Comparison of ENCODE assay signal across 8 mouse cellular contexts in the genomic region with DNA sequence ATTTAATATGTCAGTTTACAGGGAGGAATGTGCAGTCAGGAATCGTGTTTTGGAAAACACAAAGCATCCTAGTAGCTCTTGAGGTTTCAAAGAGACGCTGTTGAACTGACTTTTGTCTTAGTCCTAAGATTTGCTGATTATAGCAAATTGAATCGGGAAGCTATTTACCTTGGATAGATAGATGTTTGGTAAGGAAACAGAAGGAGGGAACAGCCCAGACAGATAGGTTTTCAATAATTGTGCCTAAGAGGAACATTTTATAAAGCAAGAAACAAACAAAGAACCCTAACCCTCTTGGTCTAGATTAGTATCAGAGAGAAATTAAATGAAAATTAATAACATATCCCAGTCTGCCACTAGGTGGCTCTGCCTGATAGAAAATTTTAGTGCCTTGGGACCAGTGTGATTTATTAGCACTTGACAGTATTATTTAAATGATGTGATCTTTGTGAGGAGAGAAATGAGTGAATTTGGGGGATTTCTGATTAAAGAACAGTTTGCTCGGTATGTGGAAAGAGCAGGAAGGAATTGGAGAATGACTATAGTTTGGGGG. TPM values are rescaled to one million over a fixed set of nuclear protein-coding genes. Genes with fewer than 3 reads are reported as not detected.
DNase-seq lines count a peak whose midpoint lies in the region; ATAC-seq and TF ChIP-seq lines count a peak whose summit lies in the region.

No protein-coding gene starts in this region.

- H3K4me2 ChIP-seq in forebrain, embryonic 14.5 days (ENCODE audit: low read length): no peak overlapping the region
- H3K4me2 ChIP-seq in forebrain, embryonic 15.5 days (replicated peaks): no peak overlapping the region
- H3K4me2 ChIP-seq in liver, postnatal 0 days (ENCODE audit: low read depth, low read length): no peak overlapping the region
- no peak overlapping the region for H3K4me2 ChIP-seq in liver, embryonic 12.5 days

- ATAC-seq in forebrain, embryonic 14.5 days: 0 out of 2 replicates have a peak, but pooled peaks have one; percentile 10
- ATAC-seq in forebrain, embryonic 15.5 days (replicated peaks): no peak
- ATAC-seq in liver, postnatal 0 days: no peak
- ATAC-seq in liver, embryonic 12.5 days: no peak

- TF ChIP-seq EP300 in liver, postnatal 0 days (IDR thresholded peaks at IDR 0.05; ENCODE audit: low read depth): 0 out of 2 replicates have a peak, but pooled peaks have one; percentile 12

- H3K4me3 ChIP-seq in forebrain, embryonic 14.5 days (ENCODE audit: low read depth, low read length): no peak overlapping the region
- H3K4me3 ChIP-seq in forebrain, embryonic 15.5 days: no peak overlapping the region
- H3K4me3 ChIP-seq in liver, postnatal 0 days (ENCODE audit: low read depth, low read length): no peak overlapping the region
- H3K4me3 ChIP-seq in liver, embryonic 12.5 days: no peak overlapping the region
- no peak overlapping the region for H3K4me3 ChIP-seq in thymus, adult 2 months (ENCODE audit: control insufficient read depth, insufficient read depth, low read length)

- H3K27ac ChIP-seq in forebrain, embryonic 14.5 days (ENCODE audit: low read depth, low read length): no peak overlapping the region
- H3K27ac ChIP-seq in forebrain, embryonic 15.5 days (replicated peaks): no peak overlapping the region
- H3K27ac ChIP-seq in liver, postnatal 0 days (ENCODE audit: low read depth): no peak overlapping the region
- no peak overlapping the region for H3K27ac ChIP-seq in liver, embryonic 12.5 days
- H3K27ac ChIP-seq in thymus, adult 2 months (ENCODE audit: control insufficient read depth, insufficient read depth, low read length): no peak overlapping the region

- H3K4me1 ChIP-seq in forebrain, embryonic 14.5 days (ENCODE audit: control insufficient read depth, insufficient read depth, low read length): peaks cover 13% of the 10 kb centered on the region; the same call in 1 of the 2 replicates
- H3K4me1 ChIP-seq in forebrain, embryonic 15.5 days: peaks cover 19% of the 10 kb centered on the region
- H3K4me1 ChIP-seq in liver, postnatal 0 days (ENCODE audit: insufficient read depth): no peaks in the 10 kb centered on the region
- peaks cover 9% of the 10 kb centered on the region for H3K4me1 ChIP-seq in liver, embryonic 12.5 days
- peaks cover 4% of the 10 kb centered on the region; the same call in 1 of the 2 replicates for H3K4me1 ChIP-seq in thymus, adult 2 months (replicated peaks; ENCODE audit: control insufficient read depth, insufficient read depth, low read length)

- no peak overlapping the region for H3K9ac ChIP-seq in forebrain, embryonic 14.5 days (ENCODE audit: low read length)
- H3K9ac ChIP-seq in forebrain, embryonic 15.5 days (replicated peaks): no peak overlapping the region
- no peak overlapping the region for H3K9ac ChIP-seq in liver, postnatal 0 days (replicated peaks)
- H3K9ac ChIP-seq in liver, embryonic 12.5 days: no peak overlapping the region

- WGBS in forebrain, embryonic 14.5 days: 59% methylated on average over 4 of the region's 4 CpGs
- 63% methylated on average over 4 of the region's 4 CpGs for WGBS in forebrain, embryonic 15.5 days
- WGBS in liver, postnatal 0 days (ENCODE audit: insufficient replicate concordance): 54% methylated on average over 4 of the region's 4 CpGs
- WGBS in liver, embryonic 12.5 days (ENCODE audit: insufficient replicate concordance): 47% methylated on average over 4 of the region's 4 CpGs
- WGBS in thymus, adult 2 months: 73% methylated on average over 4 of the region's 4 CpGs

- no peak for TF ChIP-seq POLR2A in thymus, adult 2 months (IDR thresholded peaks at IDR 0.05; ENCODE audit: control insufficient read depth, extremely low read depth, insufficient read depth, low read length, poor library complexity)

- H3K27me3 ChIP-seq in forebrain, embryonic 14.5 days (replicated peaks; ENCODE audit: control insufficient read depth, insufficient read depth, low read length): no peaks in the 10 kb centered on the region
- H3K27me3 ChIP-seq in forebrain, embryonic 15.5 days: no peaks in the 10 kb centered on the region
- H3K27me3 ChIP-seq in liver, postnatal 0 days (ENCODE audit: insufficient read depth, low read length): no peaks in the 10 kb centered on the region
- H3K27me3 ChIP-seq in liver, embryonic 12.5 days (replicated peaks): peaks cover 24% of the 10 kb centered on the region; the same call in 1 of the 2 replicates
- no peaks in the 10 kb centered on the region for H3K27me3 ChIP-seq in thymus, adult 2 months (ENCODE audit: control insufficient read depth, insufficient read depth, low read length)

- no peaks in the 10 kb centered on the region for H3K9me3 ChIP-seq in forebrain, embryonic 14.5 days (replicated peaks; ENCODE audit: control insufficient read depth, low read length)
- H3K9me3 ChIP-seq in forebrain, embryonic 15.5 days: no peaks in the 10 kb centered on the region
- no peaks in the 10 kb centered on the region for H3K9me3 ChIP-seq in liver, postnatal 0 days (ENCODE audit: low read length)
- H3K9me3 ChIP-seq in liver, embryonic 12.5 days (replicated peaks): no peaks in the 10 kb centered on the region

- peak; percentile 86 for DNase-seq in forebrain, embryonic 14.5 days (ENCODE audit: low spot score)
- DNase-seq in liver, postnatal 0 days: no peak
- DNase-seq in embryo, embryonic 11 days: peak; percentile 74
- peak; percentile 58 for DNase-seq in mesoderm, embryonic 11.5 days (ENCODE audit: low read depth, low spot score)
- no peak for DNase-seq in spleen, adult 18-20 months
- DNase-seq in thymus, adult 2 months: no peak

- H3K36me3 ChIP-seq in forebrain, embryonic 14.5 days (ENCODE audit: control insufficient read depth, insufficient read depth, low read length): no peaks in the 10 kb centered on the region
- H3K36me3 ChIP-seq in forebrain, embryonic 15.5 days: no peaks in the 10 kb centered on the region
- H3K36me3 ChIP-seq in liver, postnatal 0 days (replicated peaks; ENCODE audit: insufficient read depth, low read length): no peaks in the 10 kb centered on the region
- H3K36me3 ChIP-seq in liver, embryonic 12.5 days: no peaks in the 10 kb centered on the region
- no peaks in the 10 kb centered on the region for H3K36me3 ChIP-seq in thymus, adult 2 months (ENCODE audit: control insufficient read depth, insufficient read depth, low read length)

- TF ChIP-seq CTCF in liver, postnatal 0 days (IDR thresholded peaks at IDR 0.05; ENCODE audit: low read depth): peak; percentile 77
- no peak for TF ChIP-seq CTCF in thymus, adult 2 months (IDR thresholded peaks at IDR 0.05; ENCODE audit: borderline replicate concordance, control insufficient read depth, extremely low read depth, insufficient read depth, low read length, poor library complexity)

RNA-seq across cellular contexts. Expression of a gene that starts 26.7 kb away (rescaled TPM):
- 0.95 and 0.96 TPM in 2 replicates for polyA plus RNA-seq in forebrain, embryonic 14.5 days (2014; fragmentation: Nextera tagmentation; extraction: Ambion mirVana)
- 0.65 and 0.88 TPM in 2 replicates for polyA plus RNA-seq in forebrain, embryonic 15.5 days (2015; fragmentation: Nextera tagmentation; extraction: Ambion mirVana)
- polyA plus RNA-seq in liver, postnatal 0 days (2015; fragmentation: Nextera tagmentation; extraction: Ambion mirVana): 2.9 and 3.5 TPM in 2 replicates
- polyA plus RNA-seq in liver, embryonic 12.5 days (2016; fragmentation: Nextera tagmentation; extraction: Ambion mirVana): 0.55 and 0.81 TPM in 2 replicates
- polyA plus RNA-seq in thymus, adult 2 months (2012; rRNA removed): 12.4 and 14.4 TPM in 2 replicates

Comparison
In these comparisons a context has a peak if more than half of its experiments do, and no peak if none do; other contexts are left out.
1. DNase-seq: peak in forebrain, embryonic 14.5 days (single experiment), embryo, embryonic 11 days (single experiment) and mesoderm, embryonic 11.5 days (single experiment); none in liver, postnatal 0 days (single experiment), spleen, adult 18-20 months (0 of 2) and thymus, adult 2 months (single experiment).